Mouse (Mus musculus) liver, adult 2 months (tissue): Measurements from ENCODE around the gene Trio.

ENCODE experiments used
- CTCF ChIP-seq: fragments of 200-500 bp; IDR thresholded peaks from 2 replicates; pipeline ENCODE4 v1.5.1; 2011; ENCODE audit warnings: low read depth, low read length, control low read depth
- POLR2A ChIP-seq: fragments of 200-500 bp; IDR thresholded peaks from 2 replicates; pipeline ENCODE4 v1.6.1; 2011; ENCODE audit warnings: low read length, control low read depth; ENCODE audit not compliant: insufficient read depth; ENCODE audit errors: extremely low read depth

DNA sequence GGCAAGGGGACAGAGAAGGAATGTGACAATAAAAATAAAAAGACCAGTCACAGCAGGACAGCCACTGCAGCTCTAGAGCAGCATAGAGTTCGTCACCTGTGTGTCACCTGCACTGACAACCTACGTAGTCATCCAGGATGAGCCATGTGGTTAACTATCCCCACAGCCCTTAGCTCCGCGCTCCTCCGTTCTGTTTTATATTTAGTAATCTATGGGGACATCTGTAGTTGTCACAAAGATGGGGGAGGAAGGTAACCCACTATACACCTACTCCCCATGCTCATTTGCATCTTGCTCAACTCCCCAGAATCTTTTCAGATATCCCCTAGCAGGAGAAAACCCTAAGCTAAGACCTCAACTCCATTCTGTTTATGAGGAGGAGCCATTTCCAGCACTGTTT, 71.3 kb downstream of the Trio start:
- TF ChIP-seq POLR2A, result no peak
- TF ChIP-seq CTCF, result no peak
